In genomic region chr3:105058627-105059513, GRCm38 (mm10) we compare ENCODE assay signal across 9 mouse cellular contexts. TPM values are rescaled to one million over a fixed set of nuclear protein-coding genes. Genes with fewer than 3 reads are reported as not detected.
DNase-seq lines count a peak whose midpoint lies in the region; ATAC-seq lines count a peak whose summit lies in the region.
"Had no signal": no experiment of that assay in that cellular context is flagged by ENCODE, and none has a peak within 500 bp of the region (broad histone marks: within the 10 kb centered on the region; RNA-seq: fewer than 3 reads in every experiment).

No protein-coding gene starts in this region.

- H3K4me2 ChIP-seq in forebrain, embryonic 11.5 days (ENCODE audit: low read depth, low read length, severe bottlenecking) = peak overlapping the region; percentile 45; the same call in 1 of the 2 replicates
- H3K4me2 ChIP-seq in heart, embryonic 16.5 days (ENCODE audit: low read depth, low read length) = peak overlapping the region; percentile 71
- H3K4me2 ChIP-seq in liver, embryonic 15.5 days = peak overlapping the region; percentile 50
- peak overlapping the region; percentile 36 for H3K4me2 ChIP-seq in neural tube, embryonic 11.5 days (ENCODE audit: low read depth)
- peak overlapping the region; percentile 62 for H3K4me2 ChIP-seq in stomach, embryonic 16.5 days (ENCODE audit: low read depth, low read length)

- no peaks in the 10 kb centered on the region for H3K9me3 ChIP-seq in forebrain, embryonic 11.5 days (ENCODE audit: control insufficient read depth, low read length)
- no peaks in the 10 kb centered on the region for H3K9me3 ChIP-seq in heart, embryonic 16.5 days (replicated peaks; ENCODE audit: control insufficient read depth, low read length)
- no peaks in the 10 kb centered on the region for H3K9me3 ChIP-seq in liver, embryonic 15.5 days (replicated peaks)
- no peaks in the 10 kb centered on the region for H3K9me3 ChIP-seq in neural tube, embryonic 11.5 days (ENCODE audit: control insufficient read depth, low read length)
- H3K9me3 ChIP-seq in stomach, embryonic 16.5 days (replicated peaks; ENCODE audit: control insufficient read depth, low read length) = no peaks in the 10 kb centered on the region

- H3K4me1 ChIP-seq in forebrain, embryonic 11.5 days (replicated peaks; ENCODE audit: control insufficient read depth, insufficient read depth, low read length) = 0 out of 2 replicates have a peak, but pooled peaks cover 3% of the 10 kb centered on the region
- peaks cover 29% of the 10 kb centered on the region for H3K4me1 ChIP-seq in heart, embryonic 16.5 days (ENCODE audit: control insufficient read depth, insufficient read depth, low read length)
- H3K4me1 ChIP-seq in liver, embryonic 15.5 days (replicated peaks) = 0 out of 2 replicates have a peak, but pooled peaks cover 3% of the 10 kb centered on the region
- H3K4me1 ChIP-seq in neural tube, embryonic 11.5 days (ENCODE audit: control insufficient read depth, insufficient read depth, low read length) = no peaks in the 10 kb centered on the region
- peaks cover 3% of the 10 kb centered on the region; the same call in 1 of the 2 replicates for H3K4me1 ChIP-seq in stomach, embryonic 16.5 days (ENCODE audit: control insufficient read depth, insufficient read depth, low read length)

- peak; percentile 51 to 64 for DNase-seq in CD8-positive naive resting alpha-beta T cell, adult 2 months (ENCODE audit: low read depth in 2 of 2, low spot score in 2 of 2)
- peak; percentile 29 for DNase-seq in c-Kit-negative CD71-positive TER-119-positive erythroid progenitor cells, embryonic 14.5 days (ENCODE audit: low read depth, low spot score)
- DNase-seq in forebrain, embryonic 11.5 days (ENCODE audit: low spot score) = peak; percentile 90
- peak; percentile 83 to 89 for DNase-seq in kidney, postnatal 25 days
- peak; percentile 86 for DNase-seq in neural tube, embryonic 11.5 days (ENCODE audit: low spot score)

- peak overlapping the region; percentile 28; the same call in 1 of the 2 replicates for H3K9ac ChIP-seq in forebrain, embryonic 11.5 days (ENCODE audit: low read length)
- H3K9ac ChIP-seq in heart, embryonic 16.5 days (ENCODE audit: low read length) = peak overlapping the region; percentile 66
- no peak overlapping the region for H3K9ac ChIP-seq in liver, embryonic 15.5 days
- H3K9ac ChIP-seq in neural tube, embryonic 11.5 days (ENCODE audit: low read length) = peak overlapping the region; percentile 40
- H3K9ac ChIP-seq in stomach, embryonic 16.5 days (ENCODE audit: low read length) = peak overlapping the region; percentile 70

- H3K27me3 ChIP-seq in forebrain, embryonic 11.5 days (ENCODE audit: control insufficient read depth, insufficient read depth, low read length) = no peaks in the 10 kb centered on the region
- H3K27me3 ChIP-seq in heart, embryonic 16.5 days (ENCODE audit: control insufficient read depth, insufficient read depth, low read length) = no peaks in the 10 kb centered on the region
- H3K27me3 ChIP-seq in liver, embryonic 15.5 days = peaks cover 45% of the 10 kb centered on the region
- H3K27me3 ChIP-seq in neural tube, embryonic 11.5 days (ENCODE audit: control insufficient read depth, insufficient read depth, low read length) = no peaks in the 10 kb centered on the region
- no peaks in the 10 kb centered on the region for H3K27me3 ChIP-seq in stomach, embryonic 16.5 days (ENCODE audit: control insufficient read depth, insufficient read depth, low read length)

- ATAC-seq in forebrain, embryonic 11.5 days (replicated peaks; ENCODE audit: low FRiP score) = peak; percentile 63
- ATAC-seq in heart, embryonic 16.5 days (replicated peaks; ENCODE audit: extremely low read depth, insufficient read depth, low FRiP score) = peak; percentile 18; the same call in 1 of the 2 replicates
- ATAC-seq in liver, embryonic 15.5 days (ENCODE audit: insufficient read depth) = no peak
- peak; percentile 71; the same call in 1 of the 2 replicates for ATAC-seq in neural tube, embryonic 11.5 days (ENCODE audit: insufficient read depth, low FRiP score, low TSS enrichment)
- peak; percentile 49; the same call in 1 of the 2 replicates for ATAC-seq in stomach, embryonic 16.5 days (ENCODE audit: insufficient read depth, low FRiP score)

- WGBS in forebrain, embryonic 11.5 days = 19% methylated on average over 25 of the region's 25 CpGs
- 12% methylated on average over 25 of the region's 25 CpGs for WGBS in heart, embryonic 16.5 days
- 16% methylated on average over 25 of the region's 25 CpGs for WGBS in liver, embryonic 15.5 days (ENCODE audit: insufficient replicate concordance)
- WGBS in neural tube, embryonic 11.5 days = 19% methylated on average over 25 of the region's 25 CpGs
- WGBS in stomach, embryonic 16.5 days = 13% methylated on average over 25 of the region's 25 CpGs

- no peak overlapping the region for H3K27ac ChIP-seq in forebrain, embryonic 11.5 days (ENCODE audit: low read depth, low read length)
- 0 out of 2 replicates have a peak overlapping the region, but pooled peaks have one; percentile 11 for H3K27ac ChIP-seq in heart, embryonic 16.5 days (ENCODE audit: low read length)
- no peak overlapping the region for H3K27ac ChIP-seq in liver, embryonic 15.5 days (replicated peaks)
- no peak overlapping the region for H3K27ac ChIP-seq in neural tube, embryonic 11.5 days (ENCODE audit: low read depth, low read length)
- H3K27ac ChIP-seq in stomach, embryonic 16.5 days (ENCODE audit: low read length) = no peak overlapping the region

- H3K4me3 ChIP-seq in forebrain, embryonic 11.5 days (ENCODE audit: low read depth, low read length) = no peak overlapping the region
- peak overlapping the region; percentile 47 for H3K4me3 ChIP-seq in heart, embryonic 16.5 days (ENCODE audit: low read length)
- peak overlapping the region; percentile 12; the same call in 1 of the 2 replicates for H3K4me3 ChIP-seq in liver, embryonic 15.5 days (replicated peaks)
- no peak overlapping the region for H3K4me3 ChIP-seq in neural tube, embryonic 11.5 days (ENCODE audit: low read depth, low read length)
- peak overlapping the region; percentile 35 for H3K4me3 ChIP-seq in stomach, embryonic 16.5 days (replicated peaks; ENCODE audit: low read length)

- no peaks in the 10 kb centered on the region for H3K36me3 ChIP-seq in forebrain, embryonic 11.5 days (ENCODE audit: control insufficient read depth, insufficient read depth, low read length)
- H3K36me3 ChIP-seq in heart, embryonic 16.5 days (ENCODE audit: control insufficient read depth, insufficient read depth) = no peaks in the 10 kb centered on the region
- no peaks in the 10 kb centered on the region for H3K36me3 ChIP-seq in liver, embryonic 15.5 days (replicated peaks)
- H3K36me3 ChIP-seq in neural tube, embryonic 11.5 days (ENCODE audit: control insufficient read depth, insufficient read depth, low read length) = no peaks in the 10 kb centered on the region
- no peaks in the 10 kb centered on the region for H3K36me3 ChIP-seq in stomach, embryonic 16.5 days (ENCODE audit: control insufficient read depth, insufficient read depth, low read length)

RNA-seq across cellular contexts. Expression of gene Cttnbp2nl, which starts 5.9 kb away (rescaled TPM):
- polyA plus RNA-seq in forebrain, embryonic 11.5 days (2014; fragmentation: Nextera tagmentation; extraction: Ambion mirVana) = 49.4 and 50.4 TPM in 2 replicates
- polyA plus RNA-seq in heart, embryonic 16.5 days (2015; fragmentation: Nextera tagmentation; extraction: Ambion mirVana) = 19.4 and 21.7 TPM in 2 replicates
- 2.1 and 2.2 TPM in 2 replicates for polyA plus RNA-seq in liver, embryonic 15.5 days (2015; fragmentation: Nextera tagmentation; extraction: Ambion mirVana)
- polyA plus RNA-seq in neural tube, embryonic 11.5 days (2014; fragmentation: Nextera tagmentation; extraction: Ambion mirVana) = 51.0 and 55.7 TPM in 2 replicates
- polyA plus RNA-seq in stomach, embryonic 16.5 days (2015; fragmentation: Nextera tagmentation; extraction: Ambion mirVana) = 25.8 and 28.7 TPM in 2 replicates

RNA-seq across cellular contexts. Expression of gene 4930564D02Rik, which starts 7.8 kb away (rescaled TPM):
- polyA plus RNA-seq in forebrain, embryonic 11.5 days (2014; fragmentation: Nextera tagmentation; extraction: Ambion mirVana) = not detected in 2 replicates
- polyA plus RNA-seq in heart, embryonic 16.5 days (2015; fragmentation: Nextera tagmentation; extraction: Ambion mirVana) = not detected in 2 replicates
- not detected in 2 replicates for polyA plus RNA-seq in liver, embryonic 15.5 days (2015; fragmentation: Nextera tagmentation; extraction: Ambion mirVana)
- not detected in 2 replicates for polyA plus RNA-seq in neural tube, embryonic 11.5 days (2014; fragmentation: Nextera tagmentation; extraction: Ambion mirVana)
- not detected in 2 replicates for polyA plus RNA-seq in stomach, embryonic 16.5 days (2015; fragmentation: Nextera tagmentation; extraction: Ambion mirVana)
- polyA plus RNA-seq: large intestine, adult 2 months had no signal

Comparison
In these comparisons a context has a peak if more than half of its experiments do, and no peak if none do; other contexts are left out.
1. DNase-seq: peak in every context shown above with its lines; median percentile 90 in forebrain, embryonic 11.5 days; 86 in kidney, postnatal 25 days; 86 in neural tube, embryonic 11.5 days; 58 in CD8-positive naive resting alpha-beta T cell, adult 2 months; 29 in c-Kit-negative CD71-positive TER-119-positive erythroid progenitor cells, embryonic 14.5 days.
2. H3K4me3 ChIP-seq: peak in heart, embryonic 16.5 days (single experiment), liver, embryonic 15.5 days (single experiment) and stomach, embryonic 16.5 days (single experiment); none in forebrain, embryonic 11.5 days (single experiment) and neural tube, embryonic 11.5 days (single experiment).
3. Peak in every context shown above with its lines, with median percentiles within 50 percentile points of each other: H3K4me2 ChIP-seq.